ENCODE assay signal across 16 mouse cellular contexts in the genomic region with DNA sequence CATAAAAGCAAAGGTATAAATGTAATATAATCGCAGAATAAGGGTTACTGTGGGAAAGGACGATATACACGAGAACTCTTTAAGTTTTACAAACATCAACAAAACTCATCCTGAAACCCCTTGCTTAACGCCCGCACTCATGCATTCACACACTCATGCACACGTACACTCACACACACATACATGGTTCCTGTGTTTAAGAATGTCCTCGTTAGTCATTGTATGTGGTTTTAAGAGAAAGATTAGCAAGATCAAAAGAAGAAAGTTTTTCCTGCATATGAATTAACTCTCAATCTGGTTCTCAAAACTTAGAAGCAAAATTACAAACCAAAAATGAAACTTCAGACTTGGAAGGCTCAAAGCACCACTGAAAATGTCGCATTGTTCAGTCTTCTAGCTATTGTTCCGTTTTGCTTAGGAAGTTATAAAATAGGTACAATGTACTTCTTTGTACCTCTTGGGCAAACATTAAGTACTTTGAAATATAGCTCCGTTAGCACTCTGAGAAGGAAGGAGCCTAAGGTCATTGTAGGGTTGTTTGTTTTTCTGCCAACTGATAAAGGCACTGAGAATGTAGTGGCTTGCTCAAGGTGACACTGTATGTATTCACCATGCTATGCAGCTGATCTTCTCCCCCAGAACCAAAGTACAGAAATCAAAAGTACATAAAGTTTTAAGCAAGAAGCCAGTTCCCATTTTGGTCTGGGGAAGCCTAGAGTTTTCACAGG.
DNase-seq lines count a peak whose midpoint lies in the region; ATAC-seq and TF ChIP-seq lines count a peak whose summit lies in the region.
"Had no signal": no experiment of that assay in that cellular context is flagged by ENCODE, and none has a peak within 500 bp of the region (broad histone marks: within the 10 kb centered on the region; RNA-seq: fewer than 3 reads in every experiment).

No protein-coding gene starts in this region.

- DNase-seq in heart, adult 11 months, result peak; percentile 64
- no peak for DNase-seq in heart, adult 8-10 months (ENCODE audit: low spot score)
- no peak for DNase-seq in lung, adult 2 months
- peak; percentile 81 for DNase-seq in induced T-regulatory cell, adult 2 months (ENCODE audit: low read depth)
- DNase-seq in gastrocnemius, adult 18-20 months (ENCODE audit: low spot score), result no peak
- DNase-seq: cerebellum, adult 11 months; gastrocnemius, postnatal 25 days; kidney, postnatal 10 days; liver, embryonic 13.5 days had no signal

- WGBS in lung, embryonic 16.5 days, result 46% methylated on average over 10 of the region's 10 CpGs
- WGBS in lung, adult 2 months, result 59% methylated on average over 10 of the region's 10 CpGs
- WGBS in stomach, embryonic 15.5 days, result 70% methylated on average over 10 of the region's 10 CpGs
- 89% methylated on average over 10 of the region's 10 CpGs for WGBS in hindbrain, embryonic 12.5 days

- H3K36me3 ChIP-seq in lung, embryonic 16.5 days (ENCODE audit: control insufficient read depth, insufficient read depth, low read length), result no peaks in the 10 kb centered on the region
- no peaks in the 10 kb centered on the region for H3K36me3 ChIP-seq in stomach, embryonic 15.5 days
- H3K36me3 ChIP-seq in hindbrain, embryonic 12.5 days, result no peaks in the 10 kb centered on the region
- H3K36me3 ChIP-seq: liver, embryonic 13.5 days had no signal

- peak; percentile 36; the same call in 1 of the 2 replicates for ATAC-seq in lung, embryonic 16.5 days (ENCODE audit: low read depth)
- peak; percentile 89 for ATAC-seq in stomach, embryonic 15.5 days (ENCODE audit: insufficient read depth, low FRiP score, low read depth)
- ATAC-seq in hindbrain, embryonic 12.5 days (ENCODE audit: low FRiP score), result no peak

- peak overlapping the region; percentile 35; the same call in 1 of the 2 replicates for H3K27ac ChIP-seq in lung, embryonic 16.5 days (ENCODE audit: low read length)
- H3K27ac ChIP-seq in stomach, embryonic 15.5 days, result peak overlapping the region; percentile 57; the same call in 1 of the 2 replicates
- H3K27ac ChIP-seq in hindbrain, embryonic 12.5 days, result no peak overlapping the region
- H3K27ac ChIP-seq: hindbrain, postnatal 0 days; liver, embryonic 13.5 days had no signal

- H3K4me1 ChIP-seq in lung, embryonic 16.5 days (replicated peaks; ENCODE audit: control insufficient read depth, insufficient read depth, low read length), result peaks cover 7% of the 10 kb centered on the region
- peaks cover 3% of the 10 kb centered on the region for H3K4me1 ChIP-seq in lung, adult 2 months (ENCODE audit: control insufficient read depth, insufficient read depth, low read length)
- peaks cover 5% of the 10 kb centered on the region; the same call in 1 of the 2 replicates for H3K4me1 ChIP-seq in stomach, embryonic 15.5 days
- H3K4me1 ChIP-seq in hindbrain, embryonic 12.5 days, result peaks cover 7% of the 10 kb centered on the region
- H3K4me1 ChIP-seq: liver, embryonic 13.5 days had no signal

- TF ChIP-seq POLR2A in lung, adult 2 months (IDR thresholded peaks at IDR 0.05; ENCODE audit: borderline replicate concordance, extremely low read depth, low read depth, low read length), result no peak

- H3K9me3 ChIP-seq in lung, embryonic 16.5 days (ENCODE audit: control insufficient read depth, low read length), result no peaks in the 10 kb centered on the region
- no peaks in the 10 kb centered on the region for H3K9me3 ChIP-seq in stomach, embryonic 15.5 days
- no peaks in the 10 kb centered on the region for H3K9me3 ChIP-seq in hindbrain, embryonic 12.5 days (replicated peaks)
- H3K9me3 ChIP-seq: liver, embryonic 13.5 days; megakaryocyte, embryonic 14.5 days had no signal

- H3K9ac ChIP-seq in lung, embryonic 16.5 days (ENCODE audit: low read length), result no peak overlapping the region
- H3K9ac ChIP-seq in stomach, embryonic 15.5 days, result no peak overlapping the region
- no peak overlapping the region for H3K9ac ChIP-seq in hindbrain, embryonic 12.5 days
- H3K9ac ChIP-seq: forebrain, postnatal 0 days; liver, embryonic 13.5 days had no signal

- H3K4me2 ChIP-seq in lung, embryonic 16.5 days (ENCODE audit: low read depth, low read length), result 0 out of 2 replicates have a peak overlapping the region, but pooled peaks have one; percentile 4
- H3K4me2 ChIP-seq in stomach, embryonic 15.5 days, result no peak overlapping the region
- no peak overlapping the region for H3K4me2 ChIP-seq in hindbrain, embryonic 12.5 days (replicated peaks)
- H3K4me2 ChIP-seq: liver, embryonic 13.5 days had no signal

- no peak overlapping the region for H3K4me3 ChIP-seq in lung, embryonic 16.5 days (ENCODE audit: low read length)
- H3K4me3 ChIP-seq in lung, adult 2 months (replicated peaks; ENCODE audit: extremely low read depth, low read depth, low read length), result no peak overlapping the region
- H3K4me3 ChIP-seq in stomach, embryonic 15.5 days (replicated peaks), result no peak overlapping the region
- H3K4me3 ChIP-seq in hindbrain, embryonic 12.5 days, result no peak overlapping the region
- H3K4me3 ChIP-seq: liver, embryonic 13.5 days; megakaryocyte, embryonic 14.5 days; myocyte had no signal

- no peak for TF ChIP-seq CTCF in lung, adult 2 months (IDR thresholded peaks at IDR 0.05; ENCODE audit: insufficient read depth, low read length)

- H3K27me3 ChIP-seq in lung, embryonic 16.5 days (ENCODE audit: control insufficient read depth, insufficient read depth, low read depth, low read length), result no peaks in the 10 kb centered on the region
- no peaks in the 10 kb centered on the region for H3K27me3 ChIP-seq in stomach, embryonic 15.5 days (replicated peaks)
- H3K27me3 ChIP-seq in hindbrain, embryonic 12.5 days, result no peaks in the 10 kb centered on the region
- H3K27me3 ChIP-seq: liver, embryonic 13.5 days; megakaryocyte, embryonic 14.5 days had no signal

Comparison
In these comparisons a context has a peak if more than half of its experiments do, and no peak if none do; other contexts are left out.
1. DNase-seq: peak in heart, adult 11 months (single experiment) and induced T-regulatory cell, adult 2 months (single experiment); none in heart, adult 8-10 months (single experiment), lung, adult 2 months (single experiment) and gastrocnemius, adult 18-20 months (single experiment).